Mouse (Mus musculus): ENCODE data around the gene Trim59. TPM values are rescaled to one million over a fixed set of nuclear protein-coding genes. Genes with fewer than 3 reads are reported as not detected.

Gene Trim59
- total and polyA plus RNA-seq, 2 experiments from 2014 or later, result 5.5 to 17.6 TPM

- 90% methylated on average over 3 of the region's 3 CpGs for WGBS
- Histone ChIP-seq H3K9me3 (ENCODE audit: low read length) (no peaks in the 10 kb centered on the region), H3K36me3 (ENCODE audit: insufficient read depth, low read length) (no peaks in the 10 kb centered on the region), H3K4me3 (ENCODE audit: low read depth, low read length) (no peak overlapping the region), H3K27me3 (ENCODE audit: insufficient read depth, low read length) (no peaks in the 10 kb centered on the region), H3K9ac (replicated peaks; ENCODE audit: low read length, poor library complexity, severe bottlenecking) (no peak overlapping the region), H3K27ac (ENCODE audit: low read depth, low read length) (no peak overlapping the region), H3K4me2 (ENCODE audit: low read depth, low read length, poor library complexity, severe bottlenecking) (no peak overlapping the region), H3K4me1 (ENCODE audit: insufficient read depth, low read length) (no peaks in the 10 kb centered on the region)
- DNase-seq (ENCODE audit: low spot score) (no peak), ATAC-seq (ENCODE audit: low FRiP score) (no peak)
- TF ChIP-seq CTCF (IDR thresholded peaks at IDR 0.05), result no peak
Measured at GRCm38 (mm10) chr3:69017181-69017580, 27.4 kb downstream of the Trim59 start.

- no peak for TF ChIP-seq CTCF (IDR thresholded peaks at IDR 0.05)
- no peak for DNase-seq (ENCODE audit: low spot score)
- no peak for ATAC-seq (ENCODE audit: low FRiP score)
- H3K27ac ChIP-seq (ENCODE audit: low read depth, low read length), result no peak overlapping the region
- no peaks in the 10 kb centered on the region for H3K36me3 ChIP-seq (ENCODE audit: insufficient read depth, low read length)
- H3K4me1 ChIP-seq (ENCODE audit: insufficient read depth, low read length), result 0 out of 2 replicates have a peak, but pooled peaks cover 3% of the 10 kb centered on the region
- no peaks in the 10 kb centered on the region for H3K27me3 ChIP-seq (ENCODE audit: insufficient read depth, low read length)
- H3K4me2 ChIP-seq (ENCODE audit: low read depth, low read length, poor library complexity, severe bottlenecking), result no peak overlapping the region
- no peak overlapping the region for H3K9ac ChIP-seq (replicated peaks; ENCODE audit: low read length, poor library complexity, severe bottlenecking)
- 78% methylated on average over 2 of the region's 2 CpGs for WGBS
- no peaks in the 10 kb centered on the region for H3K9me3 ChIP-seq (ENCODE audit: low read length)
- no peak overlapping the region for H3K4me3 ChIP-seq (ENCODE audit: low read depth, low read length)
Measured at GRCm38 (mm10) chr3:69008873-69009272, 35.7 kb downstream of the Trim59 start.

- Histone ChIP-seq H3K4me1 (ENCODE audit: insufficient read depth, low read length) (0 out of 2 replicates have a peak, but pooled peaks cover 3% of the 10 kb centered on the region), H3K4me3 (ENCODE audit: low read depth, low read length) (peak overlapping the region; percentile 97), H3K27me3 (ENCODE audit: insufficient read depth, low read length) (no peaks in the 10 kb centered on the region), H3K36me3 (ENCODE audit: insufficient read depth, low read length) (no peaks in the 10 kb centered on the region), H3K4me2 (ENCODE audit: low read depth, low read length, poor library complexity, severe bottlenecking) (peak overlapping the region; percentile 100), H3K27ac (ENCODE audit: low read depth, low read length) (0 out of 2 replicates have a peak overlapping the region, but pooled peaks have one; percentile 63), H3K9ac (replicated peaks; ENCODE audit: low read length, poor library complexity, severe bottlenecking) (peak overlapping the region; percentile 57), H3K9me3 (ENCODE audit: low read length) (no peaks in the 10 kb centered on the region)
- no peak for ATAC-seq (ENCODE audit: low FRiP score)
- DNase-seq (ENCODE audit: low spot score), result peak; percentile 3
- TF ChIP-seq CTCF (IDR thresholded peaks at IDR 0.05), result no peak
- WGBS, result 5% methylated on average over 21 of the region's 21 CpGs
Measured at GRCm38 (mm10) chr3:69006246-69006760, 38.3 kb downstream of the Trim59 start.

- WGBS, result under 1% methylated on average over 71 of the region's 72 CpGs
- peak overlapping the region; percentile 100 for H3K4me2 ChIP-seq (ENCODE audit: low read depth, low read length, poor library complexity, severe bottlenecking)
- H3K4me1 ChIP-seq (ENCODE audit: insufficient read depth, low read length), result 0 out of 2 replicates have a peak, but pooled peaks cover 3% of the 10 kb centered on the region
- peak; percentile 24 for TF ChIP-seq CTCF (IDR thresholded peaks at IDR 0.05)
- DNase-seq (ENCODE audit: low spot score) (peak; percentile 47), ATAC-seq (ENCODE audit: low FRiP score) (peak; percentile 56)
- peak overlapping the region; percentile 97 for H3K4me3 ChIP-seq (ENCODE audit: low read depth, low read length)
- H3K9ac ChIP-seq (replicated peaks; ENCODE audit: low read length, poor library complexity, severe bottlenecking), result peak overlapping the region; percentile 57
- H3K27ac ChIP-seq (ENCODE audit: low read depth, low read length), result peak overlapping the region; percentile 63; the same call in 1 of the 2 replicates
- no peaks in the 10 kb centered on the region for H3K36me3 ChIP-seq (ENCODE audit: insufficient read depth, low read length)
- no peaks in the 10 kb centered on the region for H3K27me3 ChIP-seq (ENCODE audit: insufficient read depth, low read length)
- no peaks in the 10 kb centered on the region for H3K9me3 ChIP-seq (ENCODE audit: low read length)
Measured at GRCm38 (mm10) chr3:69005338-69006245, 39.0 kb downstream of the Trim59 start.

- DNase-seq (ENCODE audit: low spot score) (peak; percentile 99), ATAC-seq (ENCODE audit: low FRiP score) (peak; percentile 97)
- no peak for TF ChIP-seq CTCF (IDR thresholded peaks at IDR 0.05)
- H3K27ac ChIP-seq (ENCODE audit: low read depth, low read length), result peak within 1 kb of the TSS; percentile 63
- peak within 1 kb of the TSS; percentile 100 for H3K4me2 ChIP-seq (ENCODE audit: low read depth, low read length, poor library complexity, severe bottlenecking)
- H3K36me3 ChIP-seq (ENCODE audit: insufficient read depth, low read length), result no peaks in the 10 kb centered on the region
- peak within 1 kb of the TSS; percentile 97 for H3K4me3 ChIP-seq (ENCODE audit: low read depth, low read length)
- peak within 1 kb of the TSS; percentile 57 for H3K9ac ChIP-seq (replicated peaks; ENCODE audit: low read length, poor library complexity, severe bottlenecking)
- no peaks in the 10 kb centered on the region for H3K27me3 ChIP-seq (ENCODE audit: insufficient read depth, low read length)
- under 1% methylated on average over 72 of the region's 76 CpGs for WGBS
- no peaks in the 10 kb centered on the region for H3K9me3 ChIP-seq (ENCODE audit: low read length)
- H3K4me1 ChIP-seq (ENCODE audit: insufficient read depth, low read length), result 0 out of 2 replicates have a peak, but pooled peaks cover 3% of the 10 kb centered on the region
Measured at GRCm38 (mm10) chr3:69004437-69005337, 39.9 kb downstream of the Trim59 start, which contains the start of the genes Ift80 and Smc4. Ift80 (minus strand) TSS chr3:69004570. Smc4 (plus strand) TSS chr3:69004738.

All from midbrain, postnatal 0 days (tissue).